Mouse (Mus musculus): ENCODE data around the gene Jagn1. TPM values are rescaled to one million over a fixed set of nuclear protein-coding genes. Genes with fewer than 3 reads are reported as not detected.

Gene Jagn1
- polyA plus RNA-seq, 1 experiment from 2014 or later: 76.4 TPM

GRCm38 (mm10) chr6:113473246-113473645 lies 30.9 kb downstream of the Jagn1 start:
- ATAC-seq (ENCODE audit: insufficient read depth): no peak
- no peak for DNase-seq
- no peaks in the 10 kb centered on the region for H3K4me1 ChIP-seq (ENCODE audit: insufficient read depth)
- H3K9ac ChIP-seq: no peak overlapping the region
- H3K4me2 ChIP-seq: no peak overlapping the region
- H3K36me3 ChIP-seq (ENCODE audit: insufficient read depth): no peaks in the 10 kb centered on the region
- H3K4me3 ChIP-seq (ENCODE audit: low read depth, low read length): no peak overlapping the region
- H3K27ac ChIP-seq (ENCODE audit: low read depth): no peak overlapping the region
- 59% methylated on average over 2 of the region's 2 CpGs for WGBS
- TF ChIP-seq CTCF (IDR thresholded peaks at IDR 0.05; ENCODE audit: low read depth): no peak
- no peaks in the 10 kb centered on the region for H3K9me3 ChIP-seq (ENCODE audit: low read depth, low read length)
- H3K27me3 ChIP-seq (ENCODE audit: insufficient read depth, low read length): peaks cover 12% of the 10 kb centered on the region; the same call in 1 of the 2 replicates

- 79% methylated on average over 6 of the region's 6 CpGs for WGBS
- ATAC-seq (ENCODE audit: insufficient read depth): no peak
These were observed 31.3 kb downstream of the Jagn1 start for GRCm38 (mm10) chr6:113473715-113474114.

GRCm38 (mm10) chr6:113477353-113477752 lies 35.0 kb downstream of the Jagn1 start:
- Histone ChIP-seq H3K27ac (ENCODE audit: low read depth) (no peak overlapping the region), H3K27me3 (ENCODE audit: insufficient read depth, low read length) (peaks cover 16% of the 10 kb centered on the region), H3K4me1 (ENCODE audit: insufficient read depth) (no peaks in the 10 kb centered on the region), H3K9me3 (ENCODE audit: low read depth, low read length) (no peaks in the 10 kb centered on the region), H3K4me3 (ENCODE audit: low read depth, low read length) (no peak overlapping the region), H3K4me2 (no peak overlapping the region), H3K36me3 (ENCODE audit: insufficient read depth) (no peaks in the 10 kb centered on the region), H3K9ac (no peak overlapping the region)
- TF ChIP-seq CTCF (IDR thresholded peaks at IDR 0.05; ENCODE audit: low read depth): no peak
- DNase-seq (no peak), ATAC-seq (ENCODE audit: insufficient read depth) (no peak)
- WGBS: 23% methylated on average over 7 of the region's 7 CpGs

More at GRCm38 (mm10) chr6:113473715-113474114, 31.3 kb downstream of the Jagn1 start:
- no peak overlapping the region for H3K9ac ChIP-seq
- H3K4me3 ChIP-seq (ENCODE audit: low read depth, low read length): no peak overlapping the region
- no peak overlapping the region for H3K4me2 ChIP-seq
- H3K4me1 ChIP-seq (ENCODE audit: insufficient read depth): no peaks in the 10 kb centered on the region
- TF ChIP-seq CTCF (IDR thresholded peaks at IDR 0.05; ENCODE audit: low read depth): no peak
- H3K36me3 ChIP-seq (ENCODE audit: insufficient read depth): no peaks in the 10 kb centered on the region
- H3K27me3 ChIP-seq (ENCODE audit: insufficient read depth, low read length): peaks cover 12% of the 10 kb centered on the region; the same call in 1 of the 2 replicates
- H3K9me3 ChIP-seq (ENCODE audit: low read depth, low read length): no peaks in the 10 kb centered on the region
- DNase-seq: no peak
- no peak overlapping the region for H3K27ac ChIP-seq (ENCODE audit: low read depth)

GRCm38 (mm10) chr6:113478906-113479305 lies 36.5 kb downstream of the Jagn1 start:
- no peak for DNase-seq
- H3K36me3 ChIP-seq (ENCODE audit: insufficient read depth): no peaks in the 10 kb centered on the region
- no peaks in the 10 kb centered on the region for H3K4me1 ChIP-seq (ENCODE audit: insufficient read depth)
- no peak overlapping the region for H3K9ac ChIP-seq
- ATAC-seq (ENCODE audit: insufficient read depth): no peak
- no peak overlapping the region for H3K4me3 ChIP-seq (ENCODE audit: low read depth, low read length)
- 73% methylated on average over 10 of the region's 10 CpGs for WGBS
- H3K9me3 ChIP-seq (ENCODE audit: low read depth, low read length): no peaks in the 10 kb centered on the region
- peaks cover 22% of the 10 kb centered on the region for H3K27me3 ChIP-seq (ENCODE audit: insufficient read depth, low read length)
- H3K4me2 ChIP-seq: no peak overlapping the region
- TF ChIP-seq CTCF (IDR thresholded peaks at IDR 0.05; ENCODE audit: low read depth): no peak
- no peak overlapping the region for H3K27ac ChIP-seq (ENCODE audit: low read depth)

GRCm38 (mm10) chr6:113480555-113481373 lies 38.4 kb downstream of the Jagn1 start:
- 50% methylated on average over 18 of the region's 18 CpGs for WGBS
- DNase-seq (peak; percentile 36), ATAC-seq (ENCODE audit: insufficient read depth) (no peak)
- no peak overlapping the region for H3K27ac ChIP-seq (ENCODE audit: low read depth)
- H3K27me3 ChIP-seq (ENCODE audit: insufficient read depth, low read length): peaks cover 22% of the 10 kb centered on the region
- no peaks in the 10 kb centered on the region for H3K36me3 ChIP-seq (ENCODE audit: insufficient read depth)
- no peak for TF ChIP-seq CTCF (IDR thresholded peaks at IDR 0.05; ENCODE audit: low read depth)
- H3K9me3 ChIP-seq (ENCODE audit: low read depth, low read length): no peaks in the 10 kb centered on the region
- H3K4me1 ChIP-seq (ENCODE audit: insufficient read depth): no peaks in the 10 kb centered on the region
- H3K9ac ChIP-seq: no peak overlapping the region
- H3K4me3 ChIP-seq (ENCODE audit: low read depth, low read length): no peak overlapping the region
- H3K4me2 ChIP-seq: no peak overlapping the region

- H3K27ac ChIP-seq (ENCODE audit: low read depth): peak overlapping the region; percentile 81
- H3K4me1 ChIP-seq (ENCODE audit: insufficient read depth): no peaks in the 10 kb centered on the region
- H3K9me3 ChIP-seq (ENCODE audit: low read depth, low read length): no peaks in the 10 kb centered on the region
- ATAC-seq (ENCODE audit: insufficient read depth) (peak; percentile 44), DNase-seq (peak; percentile 44)
- H3K27me3 ChIP-seq (ENCODE audit: insufficient read depth, low read length): peaks cover 22% of the 10 kb centered on the region
- H3K36me3 ChIP-seq (ENCODE audit: insufficient read depth): no peaks in the 10 kb centered on the region
- H3K4me3 ChIP-seq (ENCODE audit: low read depth, low read length): peak overlapping the region; percentile 46
- peak overlapping the region; percentile 77 for H3K4me2 ChIP-seq
- 3% methylated on average over 65 of the region's 65 CpGs for WGBS
- no peak for TF ChIP-seq CTCF (IDR thresholded peaks at IDR 0.05; ENCODE audit: low read depth)
- H3K9ac ChIP-seq: peak overlapping the region; percentile 62
These were observed 40.2 kb downstream of the Jagn1 start for GRCm38 (mm10) chr6:113482477-113483099.

GRCm38 (mm10) chr6:113483100-113483615 lies 40.8 kb downstream of the Jagn1 start, which contains the start of gene Creld1:
Creld1 (plus strand) TSS chr6:113483297.
- H3K9ac ChIP-seq: peak within 1 kb of the TSS; percentile 62
- 0% methylated on average over 26 of the region's 26 CpGs for WGBS
- no peaks in the 10 kb centered on the region for H3K9me3 ChIP-seq (ENCODE audit: low read depth, low read length)
- peak within 1 kb of the TSS; percentile 46 for H3K4me3 ChIP-seq (ENCODE audit: low read depth, low read length)
- no peaks in the 10 kb centered on the region for H3K4me1 ChIP-seq (ENCODE audit: insufficient read depth)
- peak; percentile 96 for ATAC-seq (ENCODE audit: insufficient read depth)
- H3K27me3 ChIP-seq (ENCODE audit: insufficient read depth, low read length): peaks cover 22% of the 10 kb centered on the region
- peak within 1 kb of the TSS; percentile 77 for H3K4me2 ChIP-seq
- peak within 1 kb of the TSS; percentile 81 for H3K27ac ChIP-seq (ENCODE audit: low read depth)
- DNase-seq: peak; percentile 96
- no peak for TF ChIP-seq CTCF (IDR thresholded peaks at IDR 0.05; ENCODE audit: low read depth)
- H3K36me3 ChIP-seq (ENCODE audit: insufficient read depth): no peaks in the 10 kb centered on the region

Data from lung, embryonic 14.5 days (tissue).